12 mouse cellular contexts compared by ENCODE assay signal in the genomic region with DNA sequence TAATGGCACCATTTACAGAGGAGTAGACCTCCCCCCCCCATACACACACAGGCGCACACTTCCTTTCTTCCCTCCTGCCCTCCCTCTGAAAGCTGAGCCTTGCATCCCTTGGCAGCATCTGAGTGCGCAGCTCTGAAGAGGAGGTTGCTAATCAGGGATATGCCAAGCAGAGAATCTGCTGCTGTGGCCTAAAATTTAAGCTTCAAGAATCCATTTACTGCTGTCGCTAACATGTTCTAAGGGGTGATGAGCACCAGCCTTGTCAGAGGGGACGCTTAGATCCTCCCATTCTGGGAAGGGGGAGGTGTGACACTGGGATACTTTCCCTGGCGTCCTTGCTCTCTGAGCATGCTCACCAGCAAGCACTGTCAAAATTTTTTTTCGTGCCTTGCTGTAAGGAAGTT.
A peak's percentile ranks its signal among the peaks of the same experiment; 100 is the strongest.
DNase-seq lines count a peak whose midpoint lies in the region; ATAC-seq and TF ChIP-seq lines count a peak whose summit lies in the region.
"Had no signal": no experiment of that assay in that cellular context is flagged by ENCODE, and none has a peak within 500 bp of the region (broad histone marks: within the 10 kb centered on the region; RNA-seq: fewer than 3 reads in every experiment).

No protein-coding gene starts in this region.

- TF ChIP-seq POLR2A in brain, embryonic 14.5 days (IDR thresholded peaks at IDR 0.05; ENCODE audit: borderline replicate concordance, extremely low read depth, insufficient read depth, insufficient read length, poor library complexity, severe bottlenecking) = no peak

- H3K9ac ChIP-seq in midbrain, embryonic 15.5 days = no peak overlapping the region
- H3K9ac ChIP-seq: liver, embryonic 13.5 days; neural tube, embryonic 13.5 days had no signal

- H3K27ac ChIP-seq in layer of hippocampus, adult 2 months = peak overlapping the region; percentile 74
- H3K27ac ChIP-seq in midbrain, embryonic 15.5 days = peak overlapping the region; percentile 5; the same call in 1 of the 2 replicates
- H3K27ac ChIP-seq: liver, embryonic 13.5 days; neural tube, embryonic 13.5 days had no signal

- intact Hi-C loops in heart, postnatal 25 days (cut with DNase I) = no loop called here

- peak; percentile 37 to 54 for DNase-seq in cerebellum, postnatal 25 days
- peak; percentile 53 for DNase-seq in brain, embryonic 14.5 days (ENCODE audit: low read depth)
- DNase-seq in layer of hippocampus, adult 2 months (ENCODE audit: low spot score in 2 of 2) = peak; percentile 37 to 65
- DNase-seq in spleen, adult 12 weeks (ENCODE audit: low spot score) = no peak
- no peak for DNase-seq in spleen, postnatal 14 days (ENCODE audit: low spot score in 2 of 2)
- no peak for DNase-seq in heart, postnatal 25 days (ENCODE audit: low spot score)
- DNase-seq: adrenal gland, adult 2 months; kidney, postnatal 14 days; liver, embryonic 13.5 days had no signal

- no peaks in the 10 kb centered on the region for H3K9me3 ChIP-seq in midbrain, embryonic 15.5 days
- H3K9me3 ChIP-seq: liver, embryonic 13.5 days; neural tube, embryonic 13.5 days had no signal

- no peak for TF ChIP-seq CTCF in brain, embryonic 14.5 days (IDR thresholded peaks at IDR 0.05; ENCODE audit: borderline replicate concordance, extremely low read depth, insufficient read depth, insufficient read length)
- no peak for TF ChIP-seq CTCF in layer of hippocampus, adult 2 months (conservative IDR thresholded peaks at IDR 0.05)

- no peaks in the 10 kb centered on the region; the same call in 1 of the 2 replicates for H3K36me3 ChIP-seq in midbrain, embryonic 15.5 days (replicated peaks)

- H3K4me3 ChIP-seq in layer of hippocampus, adult 2 months = no peak overlapping the region
- no peak overlapping the region for H3K4me3 ChIP-seq in midbrain, embryonic 15.5 days
- H3K4me3 ChIP-seq: liver, embryonic 13.5 days; neural tube, embryonic 13.5 days had no signal

- WGBS in midbrain, embryonic 15.5 days = 60% methylated on average over 6 of the region's 6 CpGs

- H3K4me1 ChIP-seq in midbrain, embryonic 15.5 days = peaks cover 11% of the 10 kb centered on the region
- H3K4me1 ChIP-seq: liver, embryonic 13.5 days had no signal

- ATAC-seq in cerebellum, adult (ENCODE audit: insufficient number of reproducible peaks, low FRiP score, low TSS enrichment) = no peak
- peak; percentile 65 for ATAC-seq in midbrain, embryonic 15.5 days (replicated peaks)

- no peak overlapping the region for H3K4me2 ChIP-seq in midbrain, embryonic 15.5 days
- H3K4me2 ChIP-seq: liver, embryonic 13.5 days; neural tube, embryonic 13.5 days had no signal

- no peaks in the 10 kb centered on the region for H3K27me3 ChIP-seq in midbrain, embryonic 15.5 days (replicated peaks)
- H3K27me3 ChIP-seq: liver, embryonic 13.5 days; neural tube, embryonic 13.5 days had no signal

Comparison
In these comparisons a context has a peak if more than half of its experiments do, and no peak if none do; other contexts are left out.
1. DNase-seq: peak in cerebellum, postnatal 25 days (2 of 2), brain, embryonic 14.5 days (single experiment) and layer of hippocampus, adult 2 months (2 of 2); none in spleen, adult 12 weeks (single experiment), spleen, postnatal 14 days (0 of 2) and heart, postnatal 25 days (single experiment).